Mouse (Mus musculus) liver, embryonic 14.5 days (tissue): ENCODE measurements at regions not wholly inside any gene's neighbourhood (a gene's known extent, or its start where the extent isn't known, plus 50 kb on each side); places are given as distances from the start of the nearest gene placed in this dataset.

Experiments
- CTCF ChIP-seq: IDR thresholded peaks from 2 replicates; pipeline ENCODE4 v1.5.1; 2016; ENCODE audit warnings: antibody characterized with exemption, low read depth, control low read depth
- EP300 ChIP-seq: IDR thresholded peaks from 2 replicates; pipeline ENCODE4 v1.6.1; 2016; ENCODE audit warnings: antibody characterized with exemption, low read depth

DNA sequence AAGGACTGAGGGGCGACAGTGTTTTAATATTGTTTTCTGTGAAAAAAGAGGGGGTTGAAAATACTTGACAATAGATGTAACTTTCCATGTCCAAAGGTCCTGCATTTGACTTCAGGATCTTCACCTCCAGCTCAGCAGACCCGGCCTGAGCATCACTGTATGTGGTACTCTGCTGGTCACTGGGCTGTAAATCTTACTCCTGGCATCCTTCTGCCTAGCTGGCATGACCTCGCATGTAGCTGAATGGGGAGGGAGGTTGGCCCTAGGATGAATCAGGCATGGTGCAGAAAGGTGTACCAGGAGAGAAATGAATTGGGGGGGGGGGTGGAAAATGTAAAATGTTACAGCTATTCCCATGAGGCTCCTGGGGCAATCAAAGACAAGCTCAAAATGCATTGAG, 156.0 kb downstream of the Cdc5l start:
- TF ChIP-seq EP300 (no peak), CTCF (no peak)
